Mouse (Mus musculus) c-Kit-negative CD71-positive TER-119-positive erythroid progenitor cells, embryonic 14.5 days (primary cell): ENCODE measurements around the gene Ssc4d.

Experiments
- DNase-seq: peaks from one replicate; pipeline ENCODE4 v3.0.0-alpha.2; 2013; ENCODE audit warnings: low read depth, low spot score

Gene Ssc4d

DNA sequence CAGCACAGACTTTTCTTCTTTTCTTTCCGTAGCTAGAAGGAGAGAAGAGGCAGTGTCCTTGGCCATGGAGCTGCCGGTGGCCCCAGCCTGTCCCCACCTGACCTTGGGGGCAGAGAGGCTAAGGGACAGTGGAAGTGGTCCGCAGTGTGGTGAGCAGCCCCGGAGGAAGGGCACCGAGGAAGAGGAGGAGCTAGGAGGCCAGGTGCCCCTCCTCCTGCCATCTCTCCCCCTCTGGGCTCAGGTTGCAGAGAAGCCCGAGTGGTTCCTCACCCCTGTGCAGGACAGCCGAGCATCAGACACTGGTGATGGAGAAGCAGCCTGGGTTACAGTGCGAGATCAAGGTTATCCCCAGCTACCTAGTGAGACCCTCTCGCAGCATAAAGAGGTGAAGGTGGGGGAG is at the start of gene Ssc4d:
Ssc4d (minus strand) TSS at position 167 of the 400 bp plus-strand sequence.
- DNase-seq, result no peak

DNA sequence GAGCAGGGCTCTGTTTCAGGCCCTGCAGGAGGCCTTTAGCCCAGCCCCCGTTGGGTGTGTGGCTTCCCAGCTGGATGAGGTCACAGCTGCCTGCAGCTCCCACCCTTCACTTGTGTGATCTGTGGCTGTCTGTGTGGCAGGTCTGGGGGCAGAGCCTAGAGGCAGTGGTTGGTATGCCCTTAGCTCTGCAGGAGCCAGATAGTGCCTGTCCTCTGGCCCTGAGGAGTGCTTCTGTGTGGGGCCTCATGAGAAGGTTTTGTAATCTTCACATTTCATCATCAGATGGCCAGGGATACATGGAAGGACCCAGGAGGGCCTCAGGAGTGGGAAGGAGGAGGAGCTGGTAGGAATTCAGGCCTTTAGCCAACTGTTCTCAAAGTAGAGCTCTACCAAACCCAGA is 45.6 kb upstream of the Ssc4d start:
- no peak for DNase-seq

DNA sequence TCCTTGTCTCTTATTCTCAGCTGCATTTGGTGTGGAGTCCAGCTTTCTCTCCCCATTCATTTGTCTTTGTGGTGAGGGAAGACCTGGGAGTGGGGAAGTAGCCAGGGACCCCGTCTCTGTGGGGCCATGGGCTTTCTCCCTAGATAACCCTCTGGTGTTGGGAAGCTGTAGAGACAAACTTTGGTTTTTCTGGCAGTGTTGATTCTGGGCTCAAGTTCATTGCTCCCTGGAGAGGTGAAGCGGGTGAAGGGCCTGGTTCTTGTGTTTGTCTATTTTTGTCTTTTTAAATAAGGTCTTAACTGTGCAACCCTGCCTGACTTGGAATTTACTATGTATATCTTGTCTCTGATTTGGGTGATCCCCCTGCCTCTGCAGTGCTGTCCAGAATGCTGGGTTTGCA is 44.4 kb upstream of the Ssc4d start:
- no peak for DNase-seq

DNA sequence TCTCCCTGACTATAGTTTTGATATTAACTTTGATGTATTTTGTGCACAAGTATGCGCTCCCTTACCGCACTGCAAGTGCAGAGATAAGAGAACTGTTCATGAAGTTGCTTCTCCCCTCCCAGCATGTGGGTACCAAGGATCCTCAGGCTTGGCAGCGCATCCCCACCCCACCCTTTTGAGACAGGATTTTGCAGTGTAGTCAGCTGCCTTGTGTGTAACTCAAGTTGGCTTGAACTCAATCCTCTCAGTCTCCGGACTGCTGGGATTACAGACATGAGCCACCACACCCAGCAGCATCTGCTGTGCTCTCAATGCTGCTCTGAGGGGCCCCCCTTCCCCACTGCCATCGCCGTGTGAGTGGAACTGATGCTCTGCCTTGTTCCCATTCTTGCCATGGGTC is 42.9 kb upstream of the Ssc4d start:
- DNase-seq, result no peak

DNA sequence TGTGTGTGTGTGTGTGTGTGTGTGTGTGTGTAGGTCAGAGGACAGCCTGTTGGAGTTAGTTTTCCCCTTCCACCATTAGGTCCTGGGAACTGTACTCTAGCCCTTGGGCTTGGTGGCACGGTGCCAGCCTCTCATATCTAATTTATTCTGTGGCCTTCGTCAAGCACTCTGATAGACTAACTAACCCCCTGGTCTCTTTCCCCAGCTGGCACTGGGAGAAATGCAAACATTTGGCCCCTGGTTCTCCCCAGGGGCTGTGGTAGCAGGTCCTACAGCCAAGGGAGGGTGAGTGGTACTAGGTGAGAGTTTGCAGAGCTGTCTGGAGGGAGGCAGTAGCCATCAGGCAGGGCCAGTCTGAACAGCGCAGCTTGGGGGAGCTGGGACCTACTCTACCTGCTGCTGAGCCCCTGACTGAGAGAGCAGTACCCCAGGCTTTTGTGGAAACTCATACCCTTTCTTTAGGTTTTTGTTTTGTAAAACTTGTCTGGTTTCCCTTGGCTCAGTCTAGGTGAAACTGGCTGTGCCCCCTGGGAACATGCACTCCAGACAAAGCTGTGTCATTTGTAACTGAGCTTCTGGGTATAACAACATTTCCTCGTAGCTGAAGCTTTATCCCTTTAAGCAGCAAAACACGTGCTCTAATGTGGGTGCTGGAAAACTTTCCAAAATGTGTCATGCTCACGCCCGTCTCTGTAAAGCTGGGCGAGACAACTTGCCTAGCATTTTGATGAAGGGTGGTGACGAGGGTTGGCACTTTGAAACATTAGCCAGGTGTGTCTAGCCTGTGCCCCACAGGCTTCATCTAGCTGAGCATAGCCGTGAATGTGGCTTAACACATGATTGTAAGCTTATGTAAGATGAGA is 41.9 kb upstream of the Ssc4d start:
- no peak for DNase-seq

DNA sequence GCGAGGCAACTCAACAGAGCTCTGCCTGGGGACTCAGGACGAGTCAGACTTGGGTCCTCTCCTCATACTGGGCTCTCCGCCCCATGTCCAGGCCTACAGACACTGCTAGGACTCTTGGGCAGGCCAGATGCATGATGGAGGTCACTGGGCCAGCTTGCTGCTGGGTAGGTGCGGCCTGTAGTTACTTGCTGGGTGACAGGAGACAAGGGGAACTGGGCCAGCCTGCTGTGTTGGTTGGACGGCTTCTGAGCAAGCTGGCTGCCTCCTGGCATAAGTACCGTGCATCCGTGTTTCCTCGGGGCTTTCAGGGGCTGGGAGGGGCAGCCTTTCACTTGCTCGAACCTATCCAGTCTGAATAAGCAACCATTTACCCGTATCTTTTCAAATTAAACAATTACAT is 41.3 kb upstream of the Ssc4d start:
- DNase-seq, result no peak

DNA sequence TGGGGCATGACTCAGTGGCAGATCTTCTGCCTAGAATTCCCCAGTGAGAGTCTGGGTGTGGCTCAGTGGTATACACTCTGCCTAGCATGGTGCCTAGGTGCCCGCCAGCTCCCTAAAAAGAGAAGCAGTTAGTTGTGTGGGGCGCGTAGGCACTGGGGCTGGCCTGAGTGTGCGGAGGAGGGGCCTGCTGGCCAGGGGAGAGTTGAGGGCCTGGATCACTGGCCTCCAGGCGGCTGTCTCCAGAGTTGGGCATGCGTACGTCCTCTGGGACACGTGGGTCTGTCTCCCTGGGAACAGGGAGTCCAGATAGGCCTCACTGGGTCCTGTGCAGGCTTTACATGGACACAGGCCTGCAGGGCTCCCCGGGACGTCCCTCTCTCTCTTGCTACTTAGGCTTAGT is 40.5 kb upstream of the Ssc4d start:
- no peak for DNase-seq

DNA sequence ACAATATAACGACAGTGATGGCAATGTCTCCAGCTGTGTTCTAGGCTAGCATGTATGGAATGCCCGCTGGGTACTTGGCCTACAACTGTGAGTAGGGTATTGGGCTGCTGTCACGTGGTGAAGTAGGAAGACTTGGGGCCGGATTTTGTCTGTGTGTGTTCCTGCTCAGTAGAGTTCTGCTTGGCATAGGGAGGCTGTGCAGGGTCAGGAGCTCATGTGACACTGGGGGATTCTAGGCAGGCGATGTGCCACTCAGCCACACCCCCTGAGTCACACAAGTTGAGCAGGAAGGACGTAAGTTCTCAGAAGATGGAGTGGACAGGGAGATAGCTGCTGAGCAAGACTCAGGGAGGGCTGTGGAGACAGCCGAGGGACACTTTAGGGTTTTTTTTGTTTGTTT is 33.4 kb upstream of the Ssc4d start:
- DNase-seq, result no peak

DNA sequence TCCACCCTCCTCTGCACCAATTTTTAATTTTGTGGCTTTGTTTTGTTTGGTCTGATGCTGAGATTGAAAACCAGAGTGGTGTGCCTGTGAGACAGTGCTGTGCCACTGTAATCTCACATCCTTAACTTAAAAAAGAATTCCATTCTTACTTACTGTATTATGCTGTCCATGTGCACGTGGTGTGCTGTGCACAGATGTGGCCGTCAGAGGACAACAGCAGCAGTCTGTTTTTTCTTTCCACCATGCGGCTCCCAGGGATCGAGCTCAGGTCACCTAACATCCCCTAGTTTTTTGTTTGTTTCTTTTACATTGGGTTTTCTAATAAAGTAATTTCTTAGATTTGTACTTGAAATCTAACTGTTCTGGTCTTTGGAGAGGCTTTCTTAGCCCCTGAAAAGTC is 30.2 kb upstream of the Ssc4d start:
- no peak for DNase-seq

DNA sequence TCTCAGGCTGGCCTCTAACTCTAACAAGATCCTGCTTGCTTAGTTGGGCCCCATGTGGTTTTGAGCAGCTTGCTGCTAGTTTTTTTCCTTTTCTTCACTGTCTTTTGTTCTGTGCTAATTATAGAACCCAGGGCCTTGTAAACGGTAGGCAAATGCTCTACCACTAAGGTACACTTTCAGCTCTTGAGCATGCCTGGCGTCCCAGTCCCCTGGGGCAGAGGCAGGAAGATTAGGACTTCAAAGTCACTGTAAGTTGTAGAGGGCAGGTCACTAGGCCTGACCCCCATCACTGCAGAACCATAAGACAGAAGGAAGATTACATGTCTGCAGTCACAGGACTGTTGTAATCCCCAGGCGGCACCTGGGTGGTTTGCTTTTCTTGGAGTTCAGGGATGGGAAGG is 28.4 kb upstream of the Ssc4d start:
- no peak for DNase-seq

DNA sequence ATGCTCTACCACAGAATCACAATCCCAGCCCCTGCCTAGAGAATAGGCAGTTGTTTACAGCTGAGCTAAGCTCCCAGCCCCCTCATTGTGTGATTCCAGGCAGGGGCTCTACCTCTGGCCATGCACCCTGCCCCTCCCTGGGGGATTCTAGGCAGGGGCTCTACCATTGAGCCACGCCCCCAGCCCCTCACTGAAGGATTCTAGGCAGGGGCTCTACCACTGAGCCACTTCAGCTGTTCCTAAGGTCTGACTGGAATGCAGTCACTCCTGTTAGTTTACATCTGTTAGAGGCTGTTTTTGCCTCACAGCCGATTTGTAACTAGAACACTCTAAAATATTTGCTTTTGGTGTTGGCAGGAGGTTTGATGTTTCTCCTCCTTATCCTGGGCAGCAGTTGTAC is 28.0 kb upstream of the Ssc4d start:
- no peak for DNase-seq

DNA sequence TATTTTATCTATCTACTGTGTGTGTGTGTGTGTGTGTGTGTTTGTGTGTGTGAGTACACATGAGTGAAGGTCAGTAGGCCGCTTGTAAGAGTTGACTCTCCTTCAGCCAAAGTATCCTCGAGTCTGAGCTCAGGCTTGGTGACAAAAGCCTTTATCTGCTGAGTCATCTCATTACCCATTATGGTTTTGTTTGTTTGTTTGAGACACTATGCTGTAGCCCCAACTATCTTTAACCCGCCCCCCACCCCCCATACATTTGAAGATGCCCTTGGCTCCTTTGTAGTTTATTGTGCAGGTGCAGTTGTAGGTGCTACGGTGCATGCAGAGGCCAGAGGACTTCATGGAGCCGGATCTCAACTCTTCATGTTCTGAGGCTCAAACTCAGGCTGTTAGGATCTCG is 26.9 kb upstream of the Ssc4d start:
- DNase-seq, result no peak

DNA sequence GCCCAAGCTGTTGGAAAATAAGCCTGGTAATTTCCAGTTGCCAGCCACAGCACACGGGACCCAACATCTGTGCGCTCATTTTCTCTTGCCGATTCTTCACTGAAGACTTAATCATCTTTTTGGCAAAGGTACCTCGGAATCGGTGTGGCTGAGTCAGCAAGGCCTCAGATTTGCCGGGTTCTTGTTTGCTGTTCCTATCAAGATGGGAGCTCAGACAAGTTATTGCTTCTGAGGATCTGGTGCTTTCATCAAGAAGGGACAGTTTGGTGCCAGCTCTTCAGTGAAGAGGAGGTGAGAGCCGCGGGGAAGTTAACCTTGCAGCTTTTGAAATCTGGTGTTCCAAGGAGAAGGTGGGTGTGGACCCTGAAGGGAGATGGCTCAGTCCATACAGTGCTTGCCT is 21.8 kb upstream of the Ssc4d start:
- no peak for DNase-seq

DNA sequence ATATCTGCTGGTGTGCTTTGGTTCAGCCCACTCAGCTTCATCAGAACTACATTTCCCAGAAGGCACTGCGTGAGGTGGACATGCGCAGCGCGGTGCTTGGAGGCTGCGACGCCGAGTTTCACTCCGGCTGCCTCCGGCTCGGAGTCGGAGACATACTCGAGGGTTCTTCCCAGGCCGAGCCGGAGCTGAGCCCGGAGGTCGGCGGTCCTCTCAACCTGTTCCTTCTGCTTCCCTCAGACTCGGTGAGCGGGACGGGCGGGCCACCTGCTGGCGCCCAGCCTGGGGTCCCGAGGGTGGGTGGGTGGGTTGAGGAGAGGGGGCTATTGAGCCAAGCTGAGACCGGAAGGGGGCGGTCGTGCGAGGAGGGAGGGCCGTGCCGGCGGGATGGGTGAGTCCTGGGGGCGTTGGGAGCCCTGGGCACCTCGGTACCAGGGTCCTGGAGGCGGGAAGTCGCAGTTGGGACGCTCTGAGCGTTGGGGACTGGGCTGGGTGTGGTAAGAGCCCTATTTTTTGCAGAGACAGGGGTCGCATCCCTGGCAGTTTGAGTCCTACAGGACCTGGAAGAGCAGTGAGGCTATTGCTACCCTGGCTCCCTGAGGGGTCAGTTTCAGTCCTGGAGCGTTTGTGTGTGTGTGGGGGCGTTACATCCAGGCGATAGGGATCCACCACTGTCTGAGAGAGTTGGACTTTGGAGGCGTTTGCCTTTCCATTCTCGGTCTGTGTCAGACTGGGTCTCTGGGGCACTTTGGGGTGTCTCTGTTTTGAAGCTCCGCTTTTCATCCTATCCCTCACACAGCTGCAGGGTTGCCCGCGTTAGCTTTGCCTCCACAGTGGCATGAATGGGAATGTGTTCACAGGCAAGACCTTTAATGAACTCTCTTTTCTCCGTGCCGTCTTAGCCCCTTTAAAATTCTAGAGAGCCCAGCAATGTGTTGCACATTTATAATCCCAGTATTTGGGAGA is 20.7 kb upstream of the Ssc4d start, which contains the start of gene Dtx2:
Dtx2 (plus strand) TSS at position 76 of the 963 bp plus-strand sequence.
- peak; percentile 68 for DNase-seq

DNA sequence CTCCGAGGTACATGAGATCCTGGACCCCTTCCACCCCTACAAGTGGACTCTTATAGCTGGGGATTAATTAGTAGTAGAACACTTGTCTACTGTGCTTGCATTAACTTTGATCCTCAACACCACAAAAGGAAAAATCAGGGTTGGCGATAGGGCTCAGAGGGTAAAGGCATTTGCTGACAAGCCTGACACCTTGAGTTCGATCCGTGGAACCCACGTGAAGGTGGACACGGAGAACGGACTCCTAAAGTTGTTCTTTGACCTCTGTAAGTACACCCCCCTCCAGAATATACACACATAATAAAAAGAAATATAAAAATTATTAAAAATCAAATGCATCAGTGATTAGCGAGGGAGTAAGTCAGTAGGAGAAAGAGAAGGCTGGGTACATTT is 20.0 kb upstream of the Ssc4d start:
- DNase-seq, result no peak

DNA sequence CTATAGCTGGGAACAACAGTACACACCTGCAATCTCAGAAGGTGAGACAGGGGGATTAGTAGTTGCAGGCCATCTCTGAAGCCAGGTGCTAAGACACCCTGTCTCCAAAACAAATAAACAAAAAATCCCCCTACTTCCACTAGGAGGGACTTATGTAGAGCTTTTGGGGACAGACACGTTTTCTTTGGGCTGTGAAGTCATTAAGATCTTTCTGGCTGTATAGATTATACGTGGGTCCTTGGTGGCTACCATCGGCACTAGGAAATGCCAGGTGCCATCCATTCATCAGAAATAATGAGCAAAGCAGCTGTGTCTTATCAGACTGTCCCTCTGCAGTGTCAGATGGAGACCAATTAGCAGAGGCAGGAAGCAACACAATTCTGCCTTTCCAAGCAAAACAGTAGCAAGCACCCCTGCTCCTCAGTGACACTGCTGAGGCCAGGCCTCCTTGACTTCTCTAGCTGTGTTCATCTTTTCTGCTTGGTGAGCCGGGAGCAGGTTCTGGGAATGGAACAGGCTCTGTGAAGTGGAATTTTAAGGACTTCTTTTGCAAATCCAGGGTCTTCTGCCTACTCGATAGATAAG is 19.1 kb upstream of the Ssc4d start:
- no peak for DNase-seq

DNA sequence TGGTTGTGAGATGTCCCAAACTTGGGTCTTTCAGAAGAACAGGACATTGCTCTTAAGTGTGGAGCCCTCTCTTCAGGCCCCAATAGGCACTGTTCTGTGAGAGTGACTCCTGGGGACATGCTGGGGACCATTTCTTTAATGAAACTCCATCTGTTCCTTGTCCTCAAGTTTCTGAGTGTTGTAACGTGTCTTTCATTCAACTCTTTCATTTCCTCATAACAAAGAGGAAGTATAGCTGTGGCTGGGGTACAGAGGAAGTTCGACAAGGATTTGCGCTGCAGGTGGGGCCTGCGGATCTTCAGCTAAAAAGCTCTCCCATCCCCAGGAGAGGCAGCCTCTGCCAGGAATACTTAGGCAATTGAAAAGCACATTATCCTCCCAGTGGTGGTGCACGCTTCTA is 16.3 kb upstream of the Ssc4d start:
- no peak for DNase-seq

DNA sequence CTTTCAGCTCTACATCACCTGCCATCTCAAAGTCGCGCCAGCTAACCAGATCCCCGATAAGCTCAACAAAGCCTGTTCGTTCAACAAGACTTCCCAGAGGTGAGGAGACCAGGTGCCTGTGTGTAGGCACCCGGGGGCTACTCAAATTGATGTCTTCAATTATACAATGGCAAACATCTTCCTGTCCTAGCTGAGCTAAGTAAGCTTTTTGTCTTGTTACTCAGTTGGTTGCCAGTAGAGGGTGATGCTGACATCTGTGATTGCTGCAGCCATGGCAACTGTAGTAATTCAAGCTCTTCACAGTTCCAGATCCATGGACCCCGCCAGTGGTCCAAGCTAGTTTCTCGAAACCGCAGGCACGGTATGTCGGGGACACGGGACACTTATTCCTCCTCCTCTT is 12.9 kb upstream of the Ssc4d start:
- DNase-seq, result no peak

DNA sequence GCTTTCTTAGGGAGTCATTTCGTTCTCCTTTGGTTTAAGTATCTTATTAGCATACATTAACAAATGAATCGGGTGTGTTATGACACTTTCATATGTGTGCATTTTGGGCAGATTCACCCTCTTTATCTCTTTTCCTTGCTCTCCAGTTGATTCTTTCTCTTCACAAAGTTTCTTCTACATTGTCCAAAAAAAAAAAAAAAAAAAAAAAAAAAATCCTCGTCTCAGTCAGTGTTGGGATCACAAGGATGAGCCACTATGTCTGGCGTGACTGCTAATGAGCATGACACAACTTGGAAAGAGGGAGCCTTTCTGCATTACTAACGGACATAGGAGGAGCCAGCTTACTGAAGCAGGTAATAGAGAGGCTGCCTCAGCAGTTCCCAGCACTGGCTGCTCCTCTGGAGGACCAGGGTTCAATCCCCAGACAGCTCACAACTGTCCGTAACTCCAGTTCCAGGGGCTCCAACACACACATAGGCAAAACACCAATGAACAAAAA is 10.3 kb upstream of the Ssc4d start:
- no peak for DNase-seq

DNA sequence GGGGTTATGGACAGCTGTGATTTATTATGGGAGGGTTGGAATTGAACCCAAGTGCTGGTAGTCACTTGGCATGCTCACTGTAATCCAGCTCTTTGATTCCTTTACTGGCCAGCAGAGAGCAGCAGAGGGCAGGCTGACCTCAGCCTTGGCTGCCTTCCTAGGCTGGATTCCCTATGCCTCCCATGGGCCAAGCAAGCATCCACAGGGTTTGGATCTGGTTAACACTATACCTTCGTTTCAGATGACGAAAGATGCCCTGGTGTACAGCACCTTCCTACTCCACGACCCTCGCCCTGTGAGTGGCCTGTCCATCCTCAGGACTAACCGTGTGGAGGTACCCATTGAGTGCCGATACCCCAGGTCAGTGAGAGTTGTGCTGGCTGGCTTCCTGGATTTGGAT is 8.1 kb upstream of the Ssc4d start:
- no peak for DNase-seq

DNA sequence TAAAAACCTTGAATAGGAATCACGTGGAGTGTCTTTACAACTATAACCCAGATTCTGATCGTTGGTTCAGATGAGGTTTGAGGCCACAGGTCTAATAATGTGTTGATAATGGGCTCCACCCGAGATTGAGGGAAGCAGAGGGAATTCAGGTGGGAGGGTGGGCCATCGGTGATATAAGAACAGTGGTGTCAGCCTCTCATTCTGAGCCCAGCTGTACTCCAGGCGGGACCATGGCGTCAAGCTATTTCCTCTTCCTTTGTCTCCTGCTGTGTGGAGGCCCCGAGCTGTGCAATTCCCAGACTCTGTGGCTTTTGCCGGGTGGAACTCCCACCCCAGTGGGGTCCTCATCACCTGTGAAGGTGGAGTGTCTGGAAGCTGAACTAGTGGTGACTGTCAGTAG is 5.6 kb upstream of the Ssc4d start, which contains the start of gene Zp3:
Zp3 (plus strand) TSS at position 196 of the 400 bp plus-strand sequence.
- DNase-seq, result no peak

DNA sequence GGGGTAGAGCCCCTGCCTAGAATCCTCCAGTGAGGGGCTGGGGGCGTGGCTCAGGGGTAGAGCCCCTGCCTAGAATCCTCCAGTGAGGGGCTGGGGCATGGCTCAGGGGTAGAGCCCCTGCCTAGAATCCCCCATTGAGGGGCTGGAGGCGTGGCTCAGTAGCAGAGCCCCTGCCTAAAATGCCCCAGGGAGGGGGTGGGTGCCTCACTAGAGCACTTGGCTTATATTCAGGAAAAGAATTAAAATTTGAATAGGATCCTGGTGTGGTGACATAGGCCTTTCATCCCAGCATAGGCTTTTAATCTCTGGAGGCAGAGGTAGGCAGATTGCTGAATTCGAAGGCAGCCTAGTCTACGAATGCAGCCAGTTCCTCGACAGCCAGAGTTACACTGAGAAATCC is 5.0 kb upstream of the Ssc4d start:
- no peak for DNase-seq
